Mouse (Mus musculus) lung, postnatal 0 days (tissue): ENCODE results near the gene Telo2.

Source experiments
- CTCF ChIP-seq: IDR thresholded peaks from 2 replicates; pipeline ENCODE4 v1.5.1; 2016; ENCODE audit warnings: antibody characterized with exemption, mild to moderate bottlenecking
- EP300 ChIP-seq: IDR thresholded peaks from 2 replicates; pipeline ENCODE4 v1.6.1; 2016; ENCODE audit warnings: antibody characterized with exemption, mild to moderate bottlenecking, control low read depth

- no peak; the same call in 1 of the 2 replicates for TF ChIP-seq EP300
- no peak for TF ChIP-seq CTCF
These were observed 37.9 kb downstream of the Telo2 start for GRCm38 (mm10) chr17:25077771-25078372.
